Mouse (Mus musculus) kidney, postnatal 10 days (tissue): ENCODE results near the gene Gm8237.
A peak's percentile ranks its signal among the peaks of the same experiment; 100 is the strongest.
"Not testable (repeated sequence)": the region's sequence is repeated elsewhere in the genome, so short reads cannot be mapped to it uniquely, and the experiment has no call there.

Source experiments
- DNase-seq: peaks from one replicate; pipeline ENCODE4 v3.0.0; 2021; ENCODE audit warnings: mixed read lengths

Gene Gm8237

DNA sequence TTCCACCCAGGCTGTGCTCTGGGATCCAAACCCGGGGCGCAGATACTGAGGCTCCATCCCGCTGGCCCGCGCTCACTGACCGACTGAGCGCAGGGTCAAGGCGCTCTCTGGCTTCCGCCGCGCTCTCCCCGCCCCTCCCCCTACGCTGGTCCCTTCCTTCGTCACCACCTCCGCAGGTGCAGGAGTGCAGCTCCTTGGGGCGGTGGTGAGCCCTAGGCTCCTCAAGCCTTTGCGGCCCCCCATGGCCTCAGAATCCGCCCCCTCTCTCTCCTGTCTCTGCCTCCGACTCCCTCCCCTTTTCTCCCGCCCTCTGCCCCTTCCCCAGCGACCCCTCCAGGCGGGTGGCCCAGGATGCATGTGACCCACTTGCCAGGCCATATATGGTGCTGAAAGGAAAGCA lies at the start of gene Gm8237:
TSS of gene Gm8237 (minus strand) at position 142 of the 400 bp plus-strand sequence.
- peak; percentile 10 for DNase-seq

DNA sequence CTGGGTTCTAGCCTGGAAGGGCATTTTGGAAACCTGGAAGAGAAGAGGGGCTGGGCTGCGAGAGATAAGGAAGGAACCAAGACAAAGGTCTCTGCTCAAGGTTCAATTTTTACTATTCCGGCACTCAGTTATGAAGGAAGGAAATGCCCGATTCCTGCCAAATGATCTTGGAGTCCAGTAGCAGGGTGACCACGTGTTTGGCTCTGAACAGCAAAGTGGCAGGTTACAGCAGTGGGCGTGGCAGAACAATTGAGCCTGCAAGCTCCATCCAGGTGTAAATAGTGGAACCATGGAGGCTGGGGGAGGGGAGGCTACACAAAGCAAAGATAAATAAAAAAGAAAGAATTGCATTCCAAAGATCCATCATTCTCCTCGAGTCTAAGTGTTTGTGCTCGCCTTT lies 43.1 kb upstream of the Gm8237 start:
- DNase-seq: peak; percentile 3

DNA sequence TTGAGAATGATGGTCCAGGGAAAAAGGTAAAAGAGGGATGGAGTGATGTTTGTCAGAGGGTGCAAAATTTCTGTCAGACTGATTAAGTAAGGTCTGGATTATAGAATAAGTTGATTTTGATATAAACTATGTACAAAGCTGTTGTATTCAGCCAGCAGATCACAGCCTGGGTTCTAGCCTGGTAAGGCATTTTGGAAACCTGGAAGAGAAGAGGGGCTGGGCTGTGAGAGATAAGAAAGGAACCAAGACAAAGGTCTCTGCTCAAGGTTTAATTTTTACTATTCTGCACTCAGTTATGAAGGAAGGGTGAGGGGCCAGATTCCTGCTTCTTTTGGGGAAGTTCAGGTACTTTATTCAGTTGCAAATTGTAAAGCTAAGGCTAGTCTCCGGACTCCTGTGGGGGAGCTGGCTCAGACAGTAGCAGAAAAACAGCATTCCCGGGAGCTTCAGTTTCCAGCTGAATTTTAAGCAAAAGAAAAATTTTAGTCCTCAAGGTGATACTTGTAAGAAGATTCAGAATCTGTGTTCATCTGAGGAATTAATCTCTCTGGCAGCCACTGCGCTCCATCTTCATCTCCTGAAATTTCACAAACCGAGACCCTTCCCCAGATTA lies 38.3 kb upstream of the Gm8237 start:
- DNase-seq: peak; percentile 3

DNA sequence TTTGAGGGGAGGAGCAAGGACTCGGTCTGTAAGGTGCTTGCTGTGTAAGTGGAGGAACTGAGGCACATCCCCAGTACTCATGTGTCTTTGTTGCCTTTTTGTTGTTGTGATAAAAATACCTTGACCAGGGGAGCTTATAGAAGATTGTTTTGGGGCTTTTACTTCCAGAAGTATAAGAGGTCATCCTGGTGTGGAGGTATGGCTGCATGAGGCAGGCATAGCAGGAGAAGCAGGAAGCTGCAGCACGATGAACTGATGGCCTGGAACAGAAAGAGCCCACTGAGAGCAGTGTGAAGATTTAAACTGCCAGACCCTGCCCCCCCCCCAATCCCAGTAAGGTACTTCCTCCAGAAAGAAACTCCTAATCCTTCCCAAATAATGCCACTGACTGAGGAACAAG lies 33.5 kb upstream of the Gm8237 start:
- DNase-seq: not testable (repeated sequence)

DNA sequence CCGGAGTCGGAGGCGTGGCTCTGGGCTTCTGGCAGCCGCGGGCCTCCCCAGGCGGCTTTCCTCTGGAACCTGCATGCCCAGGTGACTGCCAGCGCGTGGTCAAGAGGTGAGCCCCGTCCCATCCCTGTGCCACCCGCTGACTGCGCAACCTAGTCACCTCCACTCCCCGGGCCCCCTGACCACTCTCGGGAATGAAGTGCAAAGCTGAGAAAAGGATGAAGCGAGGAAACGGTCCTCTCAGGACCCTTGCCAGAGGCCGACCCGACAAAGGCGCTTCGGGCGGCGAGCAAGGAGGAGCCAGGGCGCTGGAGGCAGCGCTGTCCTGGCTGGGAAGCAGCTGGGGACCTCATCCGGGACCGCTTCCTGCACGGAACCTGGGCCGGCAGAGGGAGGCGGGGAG lies 391 bp downstream of the Gm8237 start:
- peak; percentile 4 for DNase-seq

DNA sequence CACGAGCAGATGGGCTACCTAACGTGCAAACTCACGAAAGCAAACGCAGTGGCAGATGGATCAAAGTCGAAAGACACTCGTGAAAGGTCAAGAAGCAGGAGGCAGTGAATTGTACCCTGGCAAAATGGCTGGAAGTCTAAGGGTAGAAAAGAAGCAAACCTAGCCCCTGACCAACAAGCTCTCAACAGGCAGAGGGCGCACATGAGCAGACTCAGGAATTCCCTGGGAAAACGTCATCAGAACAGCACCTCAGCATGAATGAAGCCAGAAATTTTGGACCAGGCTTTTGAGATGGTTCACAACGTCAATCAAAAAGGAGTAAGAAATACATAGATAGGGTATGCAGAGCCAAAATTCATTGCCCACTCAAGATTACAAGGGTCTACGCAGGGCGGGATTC lies 1.0 kb downstream of the Gm8237 start:
- DNase-seq: peak; percentile 44

DNA sequence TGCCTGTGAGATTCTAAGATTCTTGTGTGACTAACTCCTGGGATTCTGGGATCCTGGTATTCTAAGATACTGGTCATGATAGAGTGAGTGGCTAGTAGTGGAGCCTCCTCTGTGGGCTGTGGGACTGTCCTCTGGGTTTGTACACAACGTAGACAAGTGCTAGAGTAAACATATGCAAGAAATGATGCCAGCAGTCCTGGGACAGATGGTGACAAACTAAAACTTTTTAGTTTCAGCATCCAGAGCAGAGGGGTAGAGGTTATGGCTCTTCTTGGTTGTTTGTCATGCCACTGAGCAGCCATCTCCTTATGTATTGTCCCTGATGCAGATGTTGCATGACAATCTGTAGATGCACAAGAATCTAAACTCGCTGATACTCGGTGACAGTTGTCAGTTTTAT lies 24.3 kb downstream of the Gm8237 start:
- not testable (repeated sequence) for DNase-seq

DNA sequence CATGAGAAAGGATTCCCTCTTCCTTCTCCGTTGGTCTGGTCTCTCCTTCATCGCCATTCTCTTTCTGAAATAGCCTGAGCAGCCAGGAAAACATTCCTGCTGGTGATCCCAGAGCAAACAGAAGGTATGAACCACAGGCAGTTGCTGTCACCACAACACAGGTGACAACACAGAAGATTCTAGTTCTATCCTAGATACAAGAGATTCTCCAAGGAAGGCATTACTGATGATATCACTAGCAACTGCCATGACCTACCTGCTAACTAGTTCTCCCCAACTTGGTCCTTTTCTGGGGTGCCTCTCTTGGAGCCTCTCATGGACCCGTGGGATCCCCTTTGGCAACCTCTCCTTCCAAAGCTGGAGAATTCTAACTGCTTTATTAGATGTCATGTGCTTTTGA lies 50.0 kb downstream of the Gm8237 start, which contains the start of gene Gm3424:
TSS of gene Gm3424 (minus strand) at position 101 of the 400 bp plus-strand sequence.
- DNase-seq: not testable (repeated sequence)

DNA sequence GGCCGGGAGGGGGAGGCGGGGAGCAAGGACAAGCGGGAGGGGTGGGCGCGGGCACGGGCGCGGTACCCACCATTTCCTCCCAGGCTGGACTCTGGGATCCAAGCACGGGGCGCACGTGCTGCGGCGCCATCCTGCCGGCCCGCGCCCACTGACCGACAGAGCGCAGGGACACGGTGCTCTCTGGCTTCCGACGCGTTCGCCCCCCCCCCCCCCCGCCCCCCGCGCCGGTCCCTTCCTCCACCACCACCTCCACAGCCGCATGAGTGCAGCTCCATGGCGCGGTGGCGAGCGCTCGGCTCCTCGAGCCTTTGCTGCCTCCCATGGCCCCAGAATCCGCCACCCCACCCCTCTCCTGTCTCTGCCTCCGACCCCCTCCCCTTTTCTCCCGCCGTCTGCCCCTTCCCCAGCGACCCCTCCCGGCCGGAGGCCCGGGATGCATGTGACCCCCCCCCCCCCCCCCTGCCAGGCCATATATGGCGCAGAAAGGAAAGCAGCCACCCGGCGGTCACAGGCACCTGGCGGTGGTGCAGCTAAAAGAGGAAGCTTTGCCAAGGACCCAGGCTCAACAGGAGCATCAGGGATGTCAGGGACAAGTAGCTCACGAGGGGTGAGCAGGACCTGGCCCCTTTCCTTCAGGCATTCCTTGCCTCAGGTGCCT lies 67.4 kb downstream of the Gm8237 start:
- not testable (repeated sequence) for DNase-seq
